ENCODE assay signal across 22 mouse cellular contexts in genomic region chr19:23168899-23169658, GRCm38 (mm10). TPM values are rescaled to one million over a fixed set of nuclear protein-coding genes. Genes with fewer than 3 reads are reported as not detected.
DNase-seq lines count a peak whose midpoint lies in the region; ATAC-seq and TF ChIP-seq lines count a peak whose summit lies in the region.
"Had no signal": no experiment of that assay in that cellular context is flagged by ENCODE, and none has a peak within 500 bp of the region (broad histone marks: within the 10 kb centered on the region; RNA-seq: fewer than 3 reads in every experiment).

No protein-coding gene starts in this region.

- H3K9me3 ChIP-seq in lung, postnatal 0 days (ENCODE audit: low read length), result no peaks in the 10 kb centered on the region
- no peaks in the 10 kb centered on the region for H3K9me3 ChIP-seq in midbrain, postnatal 0 days (ENCODE audit: low read length)
- H3K9me3 ChIP-seq: forebrain, embryonic 15.5 days; hindbrain, embryonic 15.5 days; intestine, embryonic 15.5 days; kidney, embryonic 15.5 days; limb, embryonic 15.5 days had no signal

- TF ChIP-seq CTCF in lung, postnatal 0 days (IDR thresholded peaks at IDR 0.05), result no peak
- no peak for TF ChIP-seq CTCF in midbrain, postnatal 0 days (IDR thresholded peaks at IDR 0.05)

- no peak overlapping the region for H3K27ac ChIP-seq in lung, postnatal 0 days (ENCODE audit: low read length)
- no peak overlapping the region for H3K27ac ChIP-seq in midbrain, postnatal 0 days (ENCODE audit: low read depth, low read length)
- H3K27ac ChIP-seq: embryonic facial prominence, embryonic 12.5 days; forebrain, embryonic 15.5 days; hindbrain, embryonic 15.5 days; intestine, embryonic 15.5 days; kidney, embryonic 15.5 days; limb, embryonic 15.5 days; stomach, postnatal 0 days had no signal

- no peak overlapping the region for H3K4me2 ChIP-seq in lung, postnatal 0 days (replicated peaks; ENCODE audit: low read depth, low read length)
- no peak overlapping the region for H3K4me2 ChIP-seq in midbrain, postnatal 0 days (ENCODE audit: low read depth, low read length, poor library complexity, severe bottlenecking)
- H3K4me2 ChIP-seq: embryonic facial prominence, embryonic 12.5 days; forebrain, embryonic 15.5 days; hindbrain, embryonic 15.5 days; intestine, embryonic 15.5 days; kidney, embryonic 15.5 days; limb, embryonic 15.5 days; midbrain, embryonic 11.5 days had no signal

- no peak overlapping the region for H3K4me3 ChIP-seq in lung, postnatal 0 days (ENCODE audit: low read depth, low read length)
- no peak overlapping the region for H3K4me3 ChIP-seq in midbrain, postnatal 0 days (ENCODE audit: low read depth, low read length)
- H3K4me3 ChIP-seq: embryonic facial prominence, embryonic 12.5 days; erythroblast, embryonic 14.5 days; forebrain, embryonic 15.5 days; hindbrain, embryonic 15.5 days; intestine, embryonic 15.5 days; kidney, embryonic 15.5 days; limb, embryonic 15.5 days had no signal

- no peak for DNase-seq in frontal cortex, postnatal 14 days (ENCODE audit: low spot score in 2 of 2)
- peak; percentile 45 for DNase-seq in lung, postnatal 0 days (ENCODE audit: low spot score)
- DNase-seq in lung, postnatal 4 days, result no peak
- DNase-seq in brain, adult 2 months (ENCODE audit: low read depth, low spot score), result peak; percentile 81
- DNase-seq in midbrain, postnatal 0 days (ENCODE audit: low spot score), result no peak
- no peak for DNase-seq in heart, adult 9 months (ENCODE audit: low spot score in 2 of 2)
- DNase-seq: cerebellum, adult 9-11 months; heart, postnatal 4 days; lung, adult 2 months; lung, postnatal 36 days; right cerebral cortex, postnatal 4 days; thymus, postnatal 14 days had no signal

- H3K36me3 ChIP-seq in lung, postnatal 0 days (ENCODE audit: insufficient read depth, low read length), result no peaks in the 10 kb centered on the region; the same call in 1 of the 2 replicates
- H3K36me3 ChIP-seq in midbrain, postnatal 0 days (ENCODE audit: insufficient read depth, low read length), result no peaks in the 10 kb centered on the region
- H3K36me3 ChIP-seq: embryonic facial prominence, embryonic 12.5 days; forebrain, embryonic 15.5 days; hindbrain, embryonic 15.5 days; intestine, embryonic 15.5 days; kidney, embryonic 15.5 days; limb, embryonic 15.5 days had no signal

- no peaks in the 10 kb centered on the region for H3K27me3 ChIP-seq in lung, postnatal 0 days (replicated peaks; ENCODE audit: insufficient read depth, low read length)
- H3K27me3 ChIP-seq in midbrain, postnatal 0 days (ENCODE audit: insufficient read depth, low read length), result no peaks in the 10 kb centered on the region
- H3K27me3 ChIP-seq: embryonic facial prominence, embryonic 12.5 days; forebrain, embryonic 15.5 days; hindbrain, embryonic 15.5 days; intestine, embryonic 15.5 days; kidney, embryonic 15.5 days; limb, embryonic 15.5 days had no signal

- 71% methylated on average over 5 of the region's 5 CpGs for WGBS in lung, postnatal 0 days
- 83% methylated on average over 5 of the region's 5 CpGs for WGBS in midbrain, postnatal 0 days

- H3K4me1 ChIP-seq in lung, postnatal 0 days (ENCODE audit: insufficient read depth, low read depth, low read length), result no peaks in the 10 kb centered on the region
- no peaks in the 10 kb centered on the region for H3K4me1 ChIP-seq in midbrain, postnatal 0 days (ENCODE audit: insufficient read depth, low read length)
- H3K4me1 ChIP-seq: embryonic facial prominence, embryonic 12.5 days; forebrain, embryonic 15.5 days; hindbrain, embryonic 15.5 days; intestine, embryonic 15.5 days; kidney, embryonic 15.5 days; limb, embryonic 15.5 days had no signal

- ATAC-seq in frontal cortex, adult (ENCODE audit: low TSS enrichment), result 0 out of 2 replicates have a peak, but pooled peaks have one; percentile 11
- peak; percentile 51 for ATAC-seq in lung, postnatal 0 days
- ATAC-seq in midbrain, postnatal 0 days (ENCODE audit: low FRiP score), result no peak
- ATAC-seq: forebrain, embryonic 15.5 days; intestine, embryonic 15.5 days had no signal

- H3K9ac ChIP-seq in lung, postnatal 0 days (replicated peaks; ENCODE audit: low read depth), result no peak overlapping the region
- H3K9ac ChIP-seq in midbrain, postnatal 0 days (replicated peaks; ENCODE audit: low read length, poor library complexity, severe bottlenecking), result no peak overlapping the region
- H3K9ac ChIP-seq: embryonic facial prominence, embryonic 12.5 days; forebrain, embryonic 15.5 days; hindbrain, embryonic 15.5 days; intestine, embryonic 15.5 days; kidney, embryonic 15.5 days; limb, embryonic 15.5 days had no signal

- TF ChIP-seq EP300 in lung, postnatal 0 days (IDR thresholded peaks at IDR 0.05), result no peak

RNA-seq across cellular contexts. Expression of gene Klf9, which starts 28.1 kb away (rescaled TPM):
- 28.8 and 46.2 TPM in 2 replicates for polyA plus RNA-seq in lung, postnatal 0 days (2015; fragmentation: Nextera tagmentation; extraction: Ambion mirVana)
- 13.8 and 14.7 TPM in 2 replicates for total RNA-seq in midbrain, postnatal 0 days (2014; rRNA removed)
- 6.3 and 7.4 TPM in 2 replicates for polyA plus RNA-seq in midbrain, postnatal 0 days (2015; fragmentation: Nextera tagmentation; extraction: Ambion mirVana)

Comparison
In these comparisons a context has a peak if more than half of its experiments do, and no peak if none do; other contexts are left out.
1. DNase-seq: peak in lung, postnatal 0 days (single experiment) and brain, adult 2 months (single experiment); none in frontal cortex, postnatal 14 days (0 of 2), lung, postnatal 4 days (0 of 2), midbrain, postnatal 0 days (single experiment) and heart, adult 9 months (0 of 2).